Mouse (Mus musculus) liver, postnatal 0 days (tissue): Measurements from ENCODE around the gene Smarca5. TPM values are rescaled to one million over a fixed set of nuclear protein-coding genes. Genes with fewer than 3 reads are reported as not detected.

ENCODE experiments used
- ATAC-seq: fragments of 200-750 bp; cut with Nextera tagmentation; 2 replicates; pipeline ENCODE4 v1.8.0; 2017; ENCODE audit warnings: mild to moderate bottlenecking, moderate library complexity
- DNase-seq: peaks from one replicate; pipeline ENCODE4 v3.0.0-alpha.2; 2016
- H3K27ac ChIP-seq: fragments of 300-500 bp; sonication (generic); 2 replicates; pipeline ENCODE4 v1.5.1; 2014; ENCODE audit warnings: antibody characterized with exemption, moderate library complexity, mild to moderate bottlenecking, low read depth
- H3K27me3 ChIP-seq: fragments of 300-500 bp; sonication (generic); 2 replicates; pipeline ENCODE4 v1.6.1; 2014; ENCODE audit warnings: low read length, control low read depth, mixed read lengths; ENCODE audit not compliant: insufficient read depth
- H3K36me3 ChIP-seq: fragments of 300-500 bp; sonication (generic); replicated peaks from 2 replicates; pipeline ENCODE4 v1.6.1; 2014; ENCODE audit warnings: mild to moderate bottlenecking, control low read depth, low read length, moderate library complexity, mixed read lengths; ENCODE audit not compliant: insufficient read depth
- H3K4me1 ChIP-seq: fragments of 300-500 bp; sonication (generic); 2 replicates; pipeline ENCODE4 v1.6.1; 2014; ENCODE audit warnings: antibody characterized with exemption, mild to moderate bottlenecking, control low read depth; ENCODE audit not compliant: insufficient read depth
- H3K4me2 ChIP-seq: fragments of 300-500 bp; sonication (generic); 2 replicates; pipeline ENCODE4 v1.6.1; 2014; ENCODE audit warnings: low read depth, mild to moderate bottlenecking, low read length, moderate library complexity, mixed read lengths
- H3K4me3 ChIP-seq: fragments of 300-500 bp; sonication (generic); 2 replicates; pipeline ENCODE4 v1.5.1; 2014; ENCODE audit warnings: low read depth, low read length
- H3K9ac ChIP-seq: fragments of 300-500 bp; sonication (generic); replicated peaks from 2 replicates; pipeline ENCODE4 v1.6.1; 2014; ENCODE audit warnings: mild to moderate bottlenecking, moderate library complexity
- H3K9me3 ChIP-seq: fragments of 300-500 bp; sonication (generic); 2 replicates; pipeline ENCODE4 v1.6.1; 2016; ENCODE audit warnings: mild to moderate bottlenecking, control low read depth, low read length, mixed read lengths
- CTCF ChIP-seq: sonication (generic); IDR thresholded peaks from 2 replicates; pipeline ENCODE4 v1.5.1; 2016; ENCODE audit warnings: antibody characterized with exemption, low read depth
- EP300 ChIP-seq: IDR thresholded peaks from 2 replicates; pipeline ENCODE4 v1.6.1; 2016; ENCODE audit warnings: antibody characterized with exemption, low read depth, mild to moderate bottlenecking
- WGBS: fragments of 180-500 bp; shearing (Covaris S2); extraction: QIAGEN DNeasy Blood & Tissue Kit; methylation state at CpG from one replicate; pipeline ENCODE4 v1.1.7; 2014; ENCODE audit not compliant: insufficient replicate concordance; 5-methylcytosine and 5-hydroxymethylcytosine counted together
- polyA plus RNA-seq: library from polyadenylated mRNA; unstranded; fragments of >200 nt; fragmentation: Nextera tagmentation; extraction: Ambion mirVana; gene quantifications from 2 replicates; pipeline ENCODE4 v1.2.1, GENCODE M21; 2015

Smarca5 gene
- polyA plus RNA-seq, 1 experiment from 2014 or later, result 25.3 TPM

DNA sequence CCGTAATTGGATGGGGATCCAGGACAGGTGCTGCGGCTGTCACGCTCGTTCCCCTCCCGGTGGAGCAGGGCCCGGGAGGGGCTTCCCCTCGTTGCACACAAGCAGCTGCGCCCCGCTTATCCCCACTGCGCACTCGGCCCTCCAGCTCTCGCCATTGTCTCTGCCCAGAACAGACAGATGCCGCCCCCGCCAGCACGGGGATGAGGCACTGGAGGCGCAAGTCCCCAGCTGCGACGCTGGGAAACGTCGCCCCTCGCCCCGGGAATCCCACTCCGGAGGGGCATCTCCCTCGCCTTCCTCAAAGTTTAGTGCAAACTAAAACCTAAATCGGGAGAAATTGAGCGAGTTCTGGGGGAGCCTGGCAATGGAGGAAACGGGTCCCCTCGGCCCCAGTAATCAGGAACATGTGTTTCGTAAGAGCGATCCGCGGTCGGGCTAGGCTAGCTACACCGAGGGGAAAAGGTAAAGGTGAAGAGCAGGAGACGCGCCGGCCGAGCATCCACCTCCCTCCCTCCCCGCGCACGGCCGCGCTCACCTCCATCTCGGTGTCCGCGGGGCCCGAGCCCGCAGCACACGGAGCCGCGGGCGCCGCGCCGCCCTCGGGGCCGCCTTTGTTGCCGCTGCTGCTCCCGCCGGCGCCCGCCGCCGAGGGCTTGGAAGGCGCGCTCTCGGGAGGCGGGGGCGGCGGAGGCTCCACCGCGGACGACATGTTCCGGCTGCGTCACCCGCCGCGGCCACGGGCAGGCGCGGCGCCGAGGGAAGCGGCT is 726 bp downstream of the Smarca5 start:
- Histone ChIP-seq H3K27me3 (no peaks in the 10 kb centered on the region), H3K4me2 (peak overlapping the region; percentile 87), H3K9ac (peak overlapping the region; percentile 82), H3K4me1 (peaks cover 10% of the 10 kb centered on the region), H3K27ac (peak overlapping the region; percentile 99), H3K36me3 (peaks cover 13% of the 10 kb centered on the region), H3K4me3 (peak overlapping the region; percentile 89), H3K9me3 (no peaks in the 10 kb centered on the region)
- ATAC-seq, result peak; percentile 68
- peak; percentile 61 for DNase-seq
- WGBS, result under 1% methylated on average over 42 of the region's 84 CpGs
- TF ChIP-seq CTCF (no peak), EP300 (no peak)

DNA sequence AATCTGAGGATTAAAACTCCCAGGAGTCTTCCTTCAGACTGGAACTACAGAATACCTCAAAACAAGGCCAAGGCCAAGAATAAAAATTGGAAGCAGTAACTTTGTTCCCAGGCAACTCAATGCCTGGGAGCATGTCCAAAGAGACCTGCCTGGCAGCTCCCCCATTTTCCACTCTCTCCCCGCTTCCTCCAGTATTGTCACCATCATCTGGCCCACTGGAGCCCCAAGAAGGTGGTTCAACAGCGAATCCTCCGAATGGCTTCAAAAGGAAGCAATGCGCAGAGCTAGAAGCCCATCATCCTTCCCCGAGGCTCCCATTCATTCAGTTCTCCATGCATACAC is 1.3 kb downstream of the Smarca5 start:
- Histone ChIP-seq H3K9ac (peak overlapping the region; percentile 82), H3K27me3 (no peaks in the 10 kb centered on the region), H3K9me3 (no peaks in the 10 kb centered on the region), H3K27ac (peak overlapping the region; percentile 99), H3K4me3 (peak overlapping the region; percentile 89), H3K4me2 (peak overlapping the region; percentile 87), H3K4me1 (peaks cover 10% of the 10 kb centered on the region), H3K36me3 (peaks cover 17% of the 10 kb centered on the region)
- no peak for ATAC-seq
- no peak for DNase-seq
- no peak for TF ChIP-seq CTCF
- no peak for TF ChIP-seq EP300
- 1% methylated on average over 5 of the region's 5 CpGs for WGBS

DNA sequence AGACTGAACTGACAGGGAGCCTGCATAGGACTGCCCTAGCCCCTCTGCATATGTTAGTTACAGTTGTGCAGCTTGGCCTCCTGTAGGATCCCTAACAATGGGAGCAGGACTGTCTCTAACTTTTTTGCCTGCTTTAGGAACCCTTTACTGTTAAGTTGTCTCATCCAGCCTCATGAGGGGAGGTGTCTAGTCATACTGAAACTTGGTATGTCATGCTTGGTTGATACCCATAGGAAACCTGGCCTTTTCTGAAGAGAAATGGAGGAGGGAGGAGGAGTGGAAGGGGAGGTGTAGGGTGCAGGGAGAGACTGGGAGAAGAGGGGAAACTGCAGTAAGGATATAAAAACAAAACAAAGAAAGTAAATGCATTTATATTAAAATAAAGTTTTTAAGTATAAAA is 7.0 kb downstream of the Smarca5 start:
- Histone ChIP-seq H3K27me3 (no peaks in the 10 kb centered on the region), H3K36me3 (peaks cover 52% of the 10 kb centered on the region), H3K4me2 (no peak overlapping the region), H3K4me1 (0 out of 2 replicates have a peak, but pooled peaks cover 2% of the 10 kb centered on the region), H3K4me3 (no peak overlapping the region), H3K9me3 (no peaks in the 10 kb centered on the region), H3K27ac (no peak overlapping the region), H3K9ac (no peak overlapping the region)
- DNase-seq (no peak), ATAC-seq (no peak)
- TF ChIP-seq EP300 (no peak), CTCF (no peak)

DNA sequence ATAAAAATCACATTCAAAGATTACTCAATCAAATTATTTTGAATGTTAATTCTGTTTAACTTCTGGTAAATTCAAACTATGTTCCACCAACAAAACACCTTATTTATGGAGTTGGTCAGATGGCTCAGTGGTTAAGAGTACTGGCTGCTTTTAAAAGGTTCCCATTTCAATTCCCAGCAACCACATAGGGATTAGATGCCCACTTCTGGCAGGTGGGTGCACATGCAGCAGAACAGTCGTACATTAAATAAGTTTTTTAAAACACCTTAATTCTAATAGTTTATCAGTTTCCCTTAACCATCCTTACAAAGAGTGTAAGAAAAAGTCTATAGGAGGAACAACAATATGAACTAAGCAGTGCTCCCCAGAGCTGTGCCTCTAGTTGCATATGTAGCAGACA is 24.8 kb downstream of the Smarca5 start:
- Histone ChIP-seq H3K4me3 (no peak overlapping the region), H3K27ac (no peak overlapping the region), H3K9me3 (no peaks in the 10 kb centered on the region), H3K4me1 (no peaks in the 10 kb centered on the region), H3K9ac (no peak overlapping the region), H3K27me3 (no peaks in the 10 kb centered on the region), H3K36me3 (peaks cover 55% of the 10 kb centered on the region), H3K4me2 (no peak overlapping the region)
- 93% methylated on average over 1 of the region's 1 CpGs for WGBS
- DNase-seq (no peak), ATAC-seq (no peak)
- TF ChIP-seq EP300 (no peak), CTCF (no peak)

DNA sequence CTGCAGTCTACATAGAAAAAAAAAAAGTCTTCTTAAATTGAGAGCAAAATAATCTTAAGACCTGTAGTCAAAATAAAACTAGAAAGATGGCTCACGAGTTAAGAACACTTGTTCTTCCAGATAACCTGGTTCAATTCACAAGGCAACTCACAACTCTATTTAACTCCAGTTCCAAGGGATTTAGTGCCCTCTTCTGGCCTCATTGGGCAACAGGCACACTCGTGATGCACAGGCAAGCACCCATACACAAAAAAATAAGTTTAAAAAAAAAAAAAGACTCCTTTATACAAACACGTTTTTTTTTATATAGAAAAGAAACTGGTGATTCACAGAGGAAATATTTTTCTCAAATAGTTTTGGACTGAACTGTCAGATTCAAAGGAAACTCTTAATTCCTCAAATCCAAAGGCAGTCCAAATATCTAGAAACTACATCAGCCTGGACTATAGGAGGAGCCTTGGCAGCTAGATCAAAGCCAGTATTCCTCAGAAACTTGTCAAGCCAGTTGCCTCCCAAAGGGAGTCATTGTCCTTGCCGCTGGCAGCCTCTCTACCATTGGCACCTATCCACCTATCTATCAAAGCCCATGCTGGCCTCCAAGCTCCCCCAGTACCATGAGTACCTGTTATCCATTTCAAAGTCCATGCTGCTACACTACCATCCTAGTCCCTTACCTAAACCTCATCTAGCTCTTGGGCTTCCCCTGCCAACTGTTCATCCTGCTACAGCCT is 28.5 kb downstream of the Smarca5 start:
- no peak overlapping the region for H3K9ac ChIP-seq
- H3K27ac ChIP-seq, result no peak overlapping the region
- 78% methylated on average over 4 of the region's 4 CpGs for WGBS
- H3K9me3 ChIP-seq, result no peaks in the 10 kb centered on the region
- no peaks in the 10 kb centered on the region for H3K27me3 ChIP-seq
- H3K4me2 ChIP-seq, result no peak overlapping the region
- TF ChIP-seq EP300 (no peak), CTCF (peak; percentile 59)
- peaks cover 74% of the 10 kb centered on the region for H3K36me3 ChIP-seq
- no peak overlapping the region for H3K4me3 ChIP-seq
- DNase-seq (no peak), ATAC-seq (no peak)
- H3K4me1 ChIP-seq, result no peaks in the 10 kb centered on the region

DNA sequence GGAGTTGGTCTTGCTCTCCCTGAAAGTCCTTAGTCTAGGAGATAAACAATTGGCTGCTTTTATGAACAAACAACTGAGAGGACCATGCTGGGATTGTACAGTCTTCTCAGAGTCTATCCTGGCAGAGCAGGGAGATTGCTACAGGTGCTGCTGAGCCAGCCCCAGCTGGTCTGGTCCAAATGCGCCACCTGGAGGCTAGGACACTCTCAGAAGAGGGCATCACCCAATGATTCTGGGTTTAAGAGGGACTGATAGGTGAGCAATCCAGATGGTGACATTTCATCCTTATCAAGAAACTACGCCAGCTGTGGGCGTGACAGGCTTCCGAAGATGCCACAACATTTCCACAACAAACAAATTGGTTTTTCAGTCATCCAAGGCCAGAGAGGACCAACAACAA is 51.2 kb downstream of the Smarca5 start:
- H3K27ac ChIP-seq, result no peak overlapping the region
- no peaks in the 10 kb centered on the region for H3K9me3 ChIP-seq
- 29% methylated on average over 4 of the region's 4 CpGs for WGBS
- ATAC-seq (peak; percentile 87), DNase-seq (peak; percentile 84)
- peak; percentile 91 for TF ChIP-seq CTCF
- TF ChIP-seq EP300, result peak; percentile 64; the same call in 1 of the 2 replicates
- peak overlapping the region; percentile 27; the same call in 1 of the 2 replicates for H3K4me2 ChIP-seq
- no peaks in the 10 kb centered on the region for H3K36me3 ChIP-seq
- no peak overlapping the region for H3K4me3 ChIP-seq
- H3K27me3 ChIP-seq, result no peaks in the 10 kb centered on the region
- peaks cover 7% of the 10 kb centered on the region for H3K4me1 ChIP-seq
- no peak overlapping the region for H3K9ac ChIP-seq
